Mouse (Mus musculus): Measurements from ENCODE around the gene Flvcr2.

The Flvcr2 gene

GRCm38 (mm10) chr12:85859511-85860189 is 113.3 kb downstream of the Flvcr2 start:
- DNase-seq, result peak; percentile 33 to 56

DNA sequence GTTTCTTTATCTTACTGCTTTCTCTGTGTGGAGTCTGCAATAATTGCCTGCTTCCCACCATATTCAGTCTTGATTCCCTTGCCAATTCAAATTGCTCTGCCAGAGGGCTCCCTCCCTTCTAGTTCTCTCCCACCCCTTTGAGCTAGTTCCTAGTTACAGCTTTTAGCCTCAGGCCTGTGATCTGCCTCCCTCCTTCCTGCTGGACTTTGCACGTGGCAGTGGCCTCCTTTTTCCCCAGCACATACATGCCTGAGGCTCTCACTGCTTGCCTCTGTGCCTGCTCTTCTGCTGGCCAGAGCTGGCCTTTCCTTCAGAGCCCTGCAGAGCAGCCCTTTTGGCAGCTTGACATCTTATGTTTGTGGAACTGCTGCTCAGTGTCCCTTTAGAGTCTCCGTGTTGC is 116.2 kb downstream of the Flvcr2 start:
- peak; percentile 43 to 54 for DNase-seq

Measured in cerebellum, postnatal 25 days (tissue).